Mouse (Mus musculus) olfactory bulb, adult 2 months (tissue): ENCODE results near the gene Thbs1.

Experiments
- CTCF ChIP-seq: fragments of 200-500 bp; IDR thresholded peaks from 2 replicates; pipeline ENCODE4 v1.5.1; 2012; ENCODE audit warnings: low read depth, mild to moderate bottlenecking, low read length, moderate library complexity; ENCODE audit not compliant: insufficient read depth
- POLR2A ChIP-seq: fragments of 200-500 bp; IDR thresholded peaks from 2 replicates; pipeline ENCODE4 v1.6.1; 2012; ENCODE audit warnings: mild to moderate bottlenecking, low read depth, low read length, moderate library complexity; ENCODE audit not compliant: insufficient read depth

DNA sequence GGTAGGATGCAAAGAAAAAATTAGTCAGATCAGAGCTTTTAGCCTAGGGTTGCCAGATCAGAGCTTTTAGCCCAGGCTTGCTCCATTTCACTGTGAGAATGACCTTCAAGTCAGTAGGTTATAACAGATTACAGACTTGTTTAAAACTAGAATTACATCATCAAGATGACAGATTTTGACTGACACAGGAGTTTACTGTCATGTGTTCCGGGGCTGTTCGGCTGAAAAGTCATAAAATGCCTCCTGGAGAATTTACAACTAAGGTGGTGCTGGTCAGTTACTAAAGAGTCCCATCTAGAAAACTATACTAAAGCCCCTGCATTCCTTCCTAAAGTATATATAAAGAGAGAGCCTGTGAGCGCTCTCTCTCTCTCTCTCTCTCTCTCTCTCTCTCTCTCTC, 16.6 kb downstream of the Thbs1 start:
- TF ChIP-seq CTCF: no peak
- TF ChIP-seq POLR2A: no peak
